Mouse (Mus musculus): Measurements from ENCODE around the gene Cenpu.

Cenpu gene

DNA sequence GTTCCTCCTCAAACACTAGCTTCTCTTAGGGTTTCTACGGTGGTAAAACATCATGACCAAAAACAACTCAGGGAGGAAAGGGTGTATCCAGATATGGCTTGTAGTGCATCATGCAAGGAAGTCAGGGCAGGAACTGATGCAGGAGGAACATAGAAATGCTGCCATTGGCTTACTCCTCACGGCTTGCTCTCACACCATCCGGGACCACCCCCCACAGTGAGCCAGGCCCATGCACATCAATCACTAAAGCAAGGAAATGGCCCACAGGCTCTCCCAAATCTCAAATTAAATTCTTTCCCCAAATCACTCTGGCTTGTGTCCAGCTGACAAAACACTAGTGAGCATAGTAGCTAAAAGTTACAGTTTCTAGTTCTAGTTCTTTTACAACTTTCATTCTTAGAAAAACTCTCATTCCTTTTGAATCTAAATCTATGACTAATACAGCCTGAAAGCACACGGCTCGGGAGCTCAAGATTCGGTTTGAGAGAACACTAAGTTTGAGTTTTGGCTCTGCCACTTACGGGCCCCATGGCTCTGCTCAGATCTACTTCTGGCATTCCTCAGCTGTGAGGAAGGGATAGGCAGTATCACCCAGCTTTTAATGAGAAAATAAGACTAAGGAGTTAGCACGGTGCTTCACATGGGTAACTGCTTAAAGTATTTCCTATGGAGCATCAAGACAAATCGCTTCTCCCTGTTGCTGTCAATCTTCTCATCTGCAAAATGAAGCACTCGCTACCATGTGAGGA lies 49.3 kb downstream of the Cenpu start:
- no peak for DNase-seq

DNA sequence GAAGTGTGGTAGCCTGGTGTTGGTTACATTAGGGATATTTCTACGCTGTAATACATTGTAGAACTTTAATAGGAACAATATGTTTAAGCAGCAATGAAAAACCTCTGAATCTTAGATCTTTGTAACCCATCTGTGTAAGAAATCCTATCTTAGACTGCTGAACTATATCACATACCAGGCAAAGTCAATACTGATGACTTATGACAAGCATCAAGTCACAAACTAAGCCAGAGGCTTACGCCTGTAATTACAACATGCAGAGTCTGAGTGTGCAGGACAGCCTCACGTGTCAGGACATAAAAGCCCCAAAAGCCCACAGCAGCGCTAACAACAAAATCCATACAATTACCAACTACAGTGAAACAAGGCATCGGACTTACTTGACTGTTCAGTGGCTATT lies 51.8 kb downstream of the Cenpu start:
- DNase-seq, result no peak

DNA sequence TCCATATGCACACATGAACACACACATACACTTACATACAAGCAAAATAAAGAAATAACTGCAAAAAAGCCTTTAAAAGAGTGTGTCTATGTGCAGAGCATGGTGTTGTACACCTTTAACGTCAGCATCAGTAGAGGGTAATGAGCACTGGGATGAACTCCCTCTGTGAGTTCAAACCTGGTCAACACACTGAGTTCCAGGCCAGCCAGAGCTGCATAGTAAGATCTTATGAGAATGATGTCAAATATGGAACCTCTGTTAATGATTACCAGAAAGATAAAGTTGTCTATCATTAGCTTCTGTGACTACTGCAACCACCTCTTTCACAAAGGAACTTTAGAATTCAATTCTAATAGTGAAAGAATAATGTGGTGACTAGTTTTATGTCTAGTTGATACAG lies 55.1 kb downstream of the Cenpu start:
- no peak for DNase-seq

DNA sequence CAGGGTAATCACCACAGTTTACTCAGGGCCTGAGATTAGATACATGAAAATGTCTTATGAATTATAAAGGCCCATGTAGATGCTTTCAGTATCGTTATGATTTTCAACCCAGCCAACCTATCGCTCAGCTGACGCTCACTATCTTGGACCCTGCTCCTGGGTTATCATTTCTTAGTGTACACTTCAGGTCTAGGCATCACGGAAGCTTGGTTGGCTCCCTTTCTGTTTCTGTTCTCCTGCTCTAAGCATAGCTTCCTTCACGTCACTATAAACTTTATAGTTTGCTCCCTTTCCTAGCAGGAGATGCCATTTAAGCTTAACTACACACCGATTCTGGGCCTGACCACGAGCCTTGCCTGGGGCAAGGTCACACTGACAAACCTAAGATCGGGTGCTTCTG lies 59.7 kb downstream of the Cenpu start:
- DNase-seq, result no peak

DNA sequence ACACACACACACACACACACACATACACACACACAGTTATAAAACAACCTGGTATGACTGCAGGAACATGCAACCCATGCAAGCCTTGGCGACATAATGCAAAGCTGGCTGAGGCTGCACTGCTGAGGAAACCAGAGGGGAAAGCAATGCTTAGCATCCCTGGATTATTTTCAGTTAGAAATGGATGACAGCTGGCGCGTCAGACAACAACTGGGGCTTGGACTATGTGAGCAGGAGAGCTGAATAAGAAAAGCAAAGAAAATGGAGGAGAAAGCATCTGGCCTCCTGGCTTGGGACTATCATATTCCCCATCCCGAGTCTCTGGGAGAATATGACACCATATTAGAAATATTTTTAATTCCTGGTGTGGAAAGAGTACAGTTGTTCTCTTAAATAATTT lies 61.1 kb downstream of the Cenpu start:
- no peak for DNase-seq

DNA sequence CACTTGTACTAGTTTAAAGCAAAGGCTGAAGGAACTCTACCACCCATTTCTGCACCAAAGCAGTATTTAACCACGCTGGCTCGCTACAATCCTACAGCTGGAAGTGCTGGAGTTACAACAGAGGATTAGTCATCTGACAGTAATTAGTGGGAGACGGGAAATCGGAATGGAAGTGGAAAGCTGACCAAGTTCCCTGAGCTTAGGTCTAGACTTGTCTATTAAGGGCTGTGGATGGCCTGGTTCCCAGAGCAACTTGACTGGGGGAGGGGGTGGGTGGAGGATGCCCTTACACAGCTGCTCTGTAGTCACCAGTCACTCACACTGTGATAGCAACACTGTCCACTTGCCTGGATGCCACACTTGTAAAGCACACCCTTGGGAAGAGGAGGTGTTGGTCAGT lies 61.5 kb downstream of the Cenpu start:
- no peak for DNase-seq

DNA sequence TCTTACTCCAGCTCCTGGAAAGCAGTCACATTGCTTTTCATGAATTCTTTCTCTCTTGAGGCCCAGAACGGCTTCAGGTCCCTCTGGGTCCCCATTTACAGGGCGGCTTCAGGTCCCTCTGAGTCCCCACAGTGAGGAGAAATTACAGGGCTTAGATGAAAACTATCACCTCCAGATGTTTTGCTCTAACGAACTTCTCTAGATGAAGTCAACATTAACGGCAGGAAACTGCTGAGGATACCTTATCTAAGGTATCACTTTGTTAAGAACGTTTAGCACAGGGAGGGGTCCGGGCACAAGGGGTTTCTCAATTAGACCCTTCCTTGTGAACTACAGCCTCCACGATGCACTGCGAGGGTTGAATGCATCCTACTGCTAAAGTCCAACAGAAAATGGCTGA lies 64.1 kb downstream of the Cenpu start:
- DNase-seq, result no peak

DNA sequence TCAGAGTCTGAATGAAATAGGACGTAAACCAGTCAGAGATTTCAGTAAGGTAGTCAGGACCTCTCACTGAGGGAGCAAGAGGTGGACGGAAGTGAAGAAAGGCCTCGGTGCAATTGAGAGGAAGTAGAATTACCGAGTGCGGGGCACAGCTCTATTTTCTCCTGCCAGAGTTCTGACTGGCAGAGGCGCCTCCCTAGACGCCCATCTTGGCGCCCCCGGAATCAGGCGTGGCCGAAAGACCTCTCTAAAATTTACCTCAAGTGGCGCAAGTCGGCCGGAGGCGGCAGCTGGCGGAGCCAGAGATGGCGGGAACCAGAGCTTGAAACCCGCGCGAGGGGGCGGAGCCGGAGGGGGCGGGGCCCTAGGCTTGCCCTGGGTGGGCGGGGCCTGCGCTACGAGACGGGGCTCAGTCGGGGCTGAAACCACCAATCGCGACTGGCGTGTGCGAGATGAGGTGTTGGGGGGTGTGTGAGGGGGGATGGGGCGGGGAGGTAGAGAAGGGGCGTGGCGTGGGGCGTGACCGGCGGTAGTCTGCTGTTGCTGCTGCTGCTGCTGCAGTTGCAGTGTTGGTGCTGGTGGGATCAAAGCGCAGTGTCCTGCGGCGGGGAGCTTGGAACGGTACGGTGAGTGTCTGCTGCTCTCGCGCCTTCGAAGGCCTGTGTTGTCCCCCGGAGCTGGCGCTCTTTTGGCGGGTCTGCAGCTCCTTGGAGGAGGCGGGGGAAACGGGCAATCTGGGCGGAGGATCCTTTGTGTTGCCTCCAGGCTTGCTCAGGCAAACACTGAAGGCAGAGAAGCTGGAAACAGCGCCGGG lies 65.3 kb downstream of the Cenpu start, which contains the start of the genes Primpol and Casp3:
TSS of gene Primpol (minus strand) at position 334 of the 811 bp plus-strand sequence.
TSS of gene Casp3 (plus strand) at position 413 of the 811 bp plus-strand sequence.
- peak; percentile 95 for DNase-seq

DNA sequence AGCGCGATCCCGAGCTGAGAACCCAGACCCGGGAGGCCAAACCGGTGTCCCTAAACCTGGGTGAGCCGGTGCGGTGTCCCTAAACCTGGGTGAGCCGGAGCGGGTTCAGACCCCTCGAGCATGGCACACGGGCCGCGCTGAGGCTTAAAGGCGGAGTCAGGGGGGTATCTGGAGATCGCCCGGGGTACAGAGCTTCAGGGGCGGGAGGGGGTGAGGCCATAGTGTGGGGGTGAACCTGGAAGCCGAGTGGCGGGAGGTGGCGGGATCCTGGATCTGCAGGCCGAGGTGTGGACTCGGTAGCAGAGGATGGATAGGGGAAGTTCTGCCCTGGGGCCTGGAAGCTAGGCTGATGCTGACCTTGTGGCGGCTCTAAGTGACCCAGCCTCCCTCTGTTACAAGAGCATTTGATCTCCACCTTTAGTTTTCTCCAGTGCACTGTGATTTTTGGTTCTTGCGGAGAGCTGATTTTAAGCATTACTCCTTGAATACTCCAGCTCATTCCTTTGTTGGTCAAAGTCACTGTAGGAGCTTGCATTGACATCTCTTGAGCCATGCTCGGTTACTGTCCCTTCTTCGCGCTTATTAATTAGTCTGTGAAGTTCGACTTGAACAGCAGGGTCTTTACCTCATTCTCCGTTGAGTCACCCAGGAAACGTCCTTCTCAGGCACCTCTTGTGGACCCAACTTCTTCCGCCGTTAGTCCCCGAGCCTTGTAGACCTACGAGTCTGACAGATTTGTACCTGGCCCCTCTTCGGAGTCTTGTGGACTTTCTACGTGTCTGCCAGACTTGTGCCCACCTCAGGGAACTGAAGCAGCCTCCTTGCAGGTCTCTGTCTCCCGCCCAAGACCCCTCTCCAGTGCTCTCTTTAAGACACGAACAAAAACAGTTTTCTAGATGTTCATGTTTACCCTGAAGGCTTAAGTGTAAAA lies 66.1 kb downstream of the Cenpu start:
- peak; percentile 8 for DNase-seq

DNA sequence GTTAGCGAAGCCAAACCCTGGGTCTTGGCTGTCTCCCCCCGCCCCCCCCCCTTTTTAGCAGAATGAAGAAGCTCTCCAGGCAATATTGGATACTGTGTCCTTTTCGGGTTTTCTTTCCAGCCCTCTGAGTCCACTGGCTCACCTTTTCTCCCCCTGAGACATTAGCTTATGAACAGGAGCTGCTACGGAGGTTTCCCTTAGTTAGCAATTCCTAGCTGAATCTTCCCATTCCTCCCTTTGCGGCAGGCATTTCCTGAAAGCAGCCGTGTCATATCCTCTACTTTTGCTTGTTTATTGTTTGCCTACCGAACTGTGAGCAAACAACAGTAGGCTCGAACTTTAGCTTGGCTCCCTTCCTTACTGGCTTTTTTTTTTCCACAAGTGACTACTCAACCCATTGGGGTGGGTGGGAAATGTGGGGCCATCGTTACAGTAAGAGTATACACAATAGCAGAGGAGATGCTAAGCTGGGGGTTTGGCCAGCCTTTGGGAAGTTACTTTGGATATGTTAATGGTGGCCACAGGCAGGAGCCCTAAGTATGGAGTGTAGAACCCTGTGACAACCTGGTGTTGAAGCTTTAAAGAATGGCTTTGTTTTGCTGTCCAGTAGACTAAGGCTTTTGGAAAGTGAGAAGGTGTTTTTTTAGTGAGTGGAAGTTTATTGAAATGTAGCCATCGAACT lies 67.0 kb downstream of the Cenpu start:
- DNase-seq, result no peak

DNA sequence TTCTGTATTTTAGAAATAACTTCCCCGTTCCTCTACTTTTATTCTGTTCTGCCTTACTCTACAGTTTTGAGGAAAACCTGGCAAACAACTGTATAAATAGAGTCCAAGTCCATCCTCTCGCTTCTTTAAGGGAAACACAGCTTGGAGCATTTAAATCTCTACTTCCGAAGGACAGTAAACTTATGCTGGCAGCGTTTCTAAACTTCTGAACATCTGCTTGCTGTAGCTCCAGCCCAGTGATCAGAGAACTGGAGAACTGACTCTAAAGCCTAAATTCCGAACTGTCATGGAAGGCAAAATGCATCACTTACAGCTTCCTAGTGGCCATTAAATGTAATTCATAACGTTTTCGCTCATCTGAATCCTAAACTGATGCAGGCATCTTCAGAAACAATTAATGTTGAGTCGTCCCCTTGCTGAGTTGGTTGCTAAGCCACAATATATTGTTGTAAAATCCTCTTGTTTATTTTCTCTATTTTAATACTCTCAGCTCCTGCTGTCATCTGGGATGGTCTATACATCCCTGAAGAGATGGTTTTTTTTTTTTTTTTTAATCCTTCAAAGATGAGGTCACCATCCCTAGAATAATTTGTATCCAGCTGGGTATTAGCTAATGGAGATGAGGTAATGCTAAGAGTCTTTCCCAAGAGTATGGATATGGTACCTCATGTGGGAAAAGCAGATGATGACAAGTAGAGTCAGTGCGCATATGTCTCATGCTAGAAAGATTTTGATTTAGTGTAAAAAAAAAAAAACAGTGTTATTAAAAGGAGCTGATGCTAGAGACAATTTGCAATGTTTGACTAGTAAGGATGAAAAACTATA lies 70.8 kb downstream of the Cenpu start:
- no peak for DNase-seq

DNA sequence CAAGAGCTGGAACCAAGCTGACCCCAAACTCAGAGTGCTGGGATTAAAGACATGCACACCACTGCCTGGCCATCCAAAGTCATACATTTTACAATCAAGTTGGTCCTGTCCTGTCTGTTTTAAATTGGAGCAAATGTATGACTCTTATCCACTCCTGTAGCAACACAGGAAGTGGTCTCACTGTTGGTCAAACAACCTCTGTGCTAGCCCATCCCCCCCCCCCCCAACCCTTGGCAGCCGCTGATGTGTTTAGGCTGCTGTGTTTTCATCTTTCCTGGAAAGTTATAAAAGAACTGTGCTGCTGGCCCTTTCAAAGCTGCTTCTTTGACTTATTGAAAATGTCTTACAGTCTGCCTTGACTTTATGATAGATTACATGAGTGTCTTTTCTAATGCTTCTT lies 73.3 kb downstream of the Cenpu start:
- DNase-seq, result no peak

DNA sequence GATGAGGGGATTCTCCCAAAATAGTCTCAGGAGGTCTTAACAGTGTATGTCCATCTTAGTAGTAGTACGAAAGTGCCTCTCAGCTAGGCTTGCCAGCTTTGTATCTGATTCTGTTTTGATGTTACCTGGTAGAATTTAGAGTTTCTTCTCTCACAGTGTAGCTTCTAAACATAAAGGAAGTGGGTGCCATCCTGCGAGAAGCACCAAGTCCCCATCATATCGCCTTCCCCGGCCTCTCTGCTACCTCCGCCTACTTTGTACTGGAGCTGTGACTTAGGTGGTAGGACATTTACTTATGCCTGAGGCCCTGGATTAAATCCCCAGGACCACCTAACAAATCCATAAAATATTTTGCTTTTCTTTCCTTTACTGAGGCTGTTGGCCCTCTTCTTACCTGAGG lies 74.8 kb downstream of the Cenpu start:
- DNase-seq, result no peak

DNA sequence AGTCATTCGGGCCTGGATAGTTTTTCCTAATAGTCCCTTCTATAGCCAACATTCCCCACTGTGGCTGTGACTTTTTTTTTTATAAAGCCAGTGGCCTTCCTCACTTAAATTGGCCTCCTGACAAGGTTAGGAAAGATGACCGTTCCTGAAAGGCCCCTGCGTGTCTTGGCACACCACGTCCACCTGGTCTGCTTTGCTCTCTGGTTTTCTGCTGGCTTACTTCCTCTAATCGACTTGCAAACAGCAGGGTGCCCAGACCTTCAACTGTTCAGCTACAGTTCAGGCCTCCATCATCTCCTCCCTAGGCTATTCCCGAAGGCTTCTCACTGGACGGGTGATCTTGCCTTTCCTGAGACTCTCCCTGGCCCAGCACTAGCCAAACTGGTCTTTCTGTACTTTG lies 76.1 kb downstream of the Cenpu start:
- DNase-seq, result no peak

DNA sequence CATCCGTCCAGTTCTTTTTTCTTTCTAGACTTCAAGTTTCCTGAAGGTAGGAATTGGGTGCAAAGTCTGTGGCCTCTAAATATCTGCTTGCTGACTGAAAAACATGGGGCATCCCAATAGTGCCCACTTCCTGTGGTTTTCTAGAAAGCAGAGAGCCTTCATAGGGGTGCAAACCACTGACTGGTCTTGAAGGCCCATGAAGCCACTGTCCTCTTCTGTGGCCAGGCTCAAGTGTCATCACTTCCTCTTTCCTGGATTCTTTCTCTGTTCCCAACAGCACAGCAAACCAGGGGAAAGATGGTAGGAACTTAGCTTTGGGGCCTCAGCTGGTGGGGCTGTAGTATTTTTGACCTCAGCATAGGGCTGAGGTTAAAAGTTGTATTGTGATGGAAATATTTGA lies 76.8 kb downstream of the Cenpu start:
- no peak for DNase-seq

Data from right cerebral cortex, postnatal 4 days (tissue).